Mouse (Mus musculus): ENCODE data around the gene Fndc3b. TPM values are rescaled to one million over a fixed set of nuclear protein-coding genes. Genes with fewer than 3 reads are reported as not detected.

The Fndc3b gene
- polyA plus RNA-seq, 1 experiment from 2014 or later: 10.5 TPM

- WGBS: 77% methylated on average over 11 of the region's 11 CpGs
Measured at GRCm38 (mm10) chr3:27467505-27468020, 243.5 kb downstream of the Fndc3b start.

DNA sequence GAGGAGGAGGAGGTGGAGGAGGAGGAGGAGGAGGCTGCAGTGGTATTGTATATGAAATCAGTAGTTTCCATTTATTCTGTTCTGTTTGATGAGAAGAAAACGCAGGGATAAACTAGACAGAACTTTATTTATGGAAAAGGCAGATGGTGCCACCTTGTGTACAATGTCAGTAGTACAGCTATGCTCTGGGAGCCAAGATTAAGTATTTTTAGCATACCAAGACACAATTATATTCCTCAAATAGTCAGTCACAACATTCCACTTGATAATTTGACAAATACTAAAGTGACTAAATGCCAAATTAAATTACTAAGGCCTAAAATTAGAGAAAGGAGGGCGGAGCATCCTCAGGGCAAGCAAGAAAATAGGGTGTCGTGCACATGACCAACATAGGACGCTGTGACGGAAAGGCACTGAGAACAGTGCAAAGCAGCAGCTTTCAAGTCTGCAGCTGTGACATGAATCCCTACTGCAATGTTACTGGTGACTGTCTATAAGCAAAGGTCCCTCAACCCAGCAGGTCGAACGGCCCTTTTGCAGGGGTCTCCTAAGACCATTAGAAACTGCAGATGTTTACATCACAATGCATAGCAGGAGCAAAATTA, 244.7 kb downstream of the Fndc3b start:
- ATAC-seq (replicated peaks; ENCODE audit: insufficient number of reproducible peaks, low FRiP score, low TSS enrichment, low read depth) (no peak), DNase-seq (ENCODE audit: low spot score) (peak; percentile 66)
- Histone ChIP-seq H3K4me1 (ENCODE audit: control insufficient read depth, insufficient read depth, low read length) (no peaks in the 10 kb centered on the region), H3K4me3 (ENCODE audit: low read depth, low read length) (no peak overlapping the region), H3K27ac (replicated peaks; ENCODE audit: low read depth, low read length) (no peak overlapping the region), H3K9me3 (replicated peaks; ENCODE audit: control insufficient read depth, low read length) (no peaks in the 10 kb centered on the region), H3K9ac (replicated peaks; ENCODE audit: low read length) (no peak overlapping the region), H3K27me3 (ENCODE audit: control insufficient read depth, insufficient read depth, low read length) (no peaks in the 10 kb centered on the region), H3K36me3 (replicated peaks; ENCODE audit: control insufficient read depth, insufficient read depth, low read depth, low read length) (no peaks in the 10 kb centered on the region; the same call in none of the 2 replicates), H3K4me2 (ENCODE audit: low read depth, low read length) (no peak overlapping the region)
- WGBS: 79% methylated on average over 7 of the region's 7 CpGs

More at GRCm38 (mm10) chr3:27467505-27468020, 243.5 kb downstream of the Fndc3b start:
- no peak for DNase-seq (ENCODE audit: low spot score)
- no peak overlapping the region for H3K27ac ChIP-seq (replicated peaks; ENCODE audit: low read depth, low read length)
- no peak overlapping the region for H3K4me3 ChIP-seq (ENCODE audit: low read depth, low read length)
- H3K4me2 ChIP-seq (ENCODE audit: low read depth, low read length): no peak overlapping the region
- no peaks in the 10 kb centered on the region; the same call in 1 of the 2 replicates for H3K36me3 ChIP-seq (replicated peaks; ENCODE audit: control insufficient read depth, insufficient read depth, low read depth, low read length)
- H3K27me3 ChIP-seq (ENCODE audit: control insufficient read depth, insufficient read depth, low read length): no peaks in the 10 kb centered on the region
- no peak overlapping the region for H3K9ac ChIP-seq (replicated peaks; ENCODE audit: low read length)
- no peak for ATAC-seq (replicated peaks; ENCODE audit: insufficient number of reproducible peaks, low FRiP score, low TSS enrichment, low read depth)
- H3K9me3 ChIP-seq (replicated peaks; ENCODE audit: control insufficient read depth, low read length): no peaks in the 10 kb centered on the region
- H3K4me1 ChIP-seq (ENCODE audit: control insufficient read depth, insufficient read depth, low read length): no peaks in the 10 kb centered on the region

- ATAC-seq (replicated peaks; ENCODE audit: insufficient number of reproducible peaks, low FRiP score, low TSS enrichment, low read depth): no peak
- 91% methylated on average over 7 of the region's 7 CpGs for WGBS
Measured at GRCm38 (mm10) chr3:27463373-27463772, 247.7 kb downstream of the Fndc3b start.

DNA sequence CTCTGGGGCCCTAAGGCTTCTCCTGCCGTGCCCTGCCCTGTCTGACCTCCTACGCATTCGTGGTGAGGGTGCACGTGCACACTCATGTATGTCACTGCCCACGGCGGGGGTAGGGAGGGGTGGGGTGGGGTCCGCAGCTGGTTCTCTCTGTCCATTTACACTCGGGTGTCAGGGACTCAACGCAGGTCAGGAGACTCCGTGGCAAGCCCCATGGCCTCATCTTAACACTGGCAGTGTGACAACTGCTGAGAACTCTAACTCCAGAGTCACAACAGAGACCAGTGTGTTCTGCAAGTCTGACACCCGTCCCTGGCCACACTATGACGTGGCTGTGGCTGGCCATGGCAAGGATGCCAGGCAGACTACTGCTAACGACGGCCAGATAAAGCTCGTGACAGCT, 248.2 kb downstream of the Fndc3b start:
- Histone ChIP-seq H3K36me3 (replicated peaks; ENCODE audit: control insufficient read depth, insufficient read depth, low read depth, low read length) (no peaks in the 10 kb centered on the region; the same call in none of the 2 replicates), H3K27me3 (ENCODE audit: control insufficient read depth, insufficient read depth, low read length) (no peaks in the 10 kb centered on the region), H3K4me1 (ENCODE audit: control insufficient read depth, insufficient read depth, low read length) (no peaks in the 10 kb centered on the region), H3K9me3 (replicated peaks; ENCODE audit: control insufficient read depth, low read length) (no peaks in the 10 kb centered on the region), H3K4me3 (ENCODE audit: low read depth, low read length) (no peak overlapping the region), H3K4me2 (ENCODE audit: low read depth, low read length) (no peak overlapping the region), H3K9ac (replicated peaks; ENCODE audit: low read length) (no peak overlapping the region), H3K27ac (replicated peaks; ENCODE audit: low read depth, low read length) (no peak overlapping the region)
- no peak for ATAC-seq (replicated peaks; ENCODE audit: insufficient number of reproducible peaks, low FRiP score, low TSS enrichment, low read depth)
- WGBS: 83% methylated on average over 15 of the region's 15 CpGs
- no peak for DNase-seq (ENCODE audit: low spot score)

More at GRCm38 (mm10) chr3:27463373-27463772, 247.7 kb downstream of the Fndc3b start:
- H3K4me3 ChIP-seq (ENCODE audit: low read depth, low read length): no peak overlapping the region
- no peaks in the 10 kb centered on the region for H3K4me1 ChIP-seq (ENCODE audit: control insufficient read depth, insufficient read depth, low read length)
- H3K4me2 ChIP-seq (ENCODE audit: low read depth, low read length): no peak overlapping the region
- no peak overlapping the region for H3K9ac ChIP-seq (replicated peaks; ENCODE audit: low read length)
- no peak for DNase-seq (ENCODE audit: low spot score)
- H3K27ac ChIP-seq (replicated peaks; ENCODE audit: low read depth, low read length): no peak overlapping the region
- H3K36me3 ChIP-seq (replicated peaks; ENCODE audit: control insufficient read depth, insufficient read depth, low read depth, low read length): no peaks in the 10 kb centered on the region; the same call in none of the 2 replicates
- H3K27me3 ChIP-seq (ENCODE audit: control insufficient read depth, insufficient read depth, low read length): no peaks in the 10 kb centered on the region
- no peaks in the 10 kb centered on the region for H3K9me3 ChIP-seq (replicated peaks; ENCODE audit: control insufficient read depth, low read length)

DNA sequence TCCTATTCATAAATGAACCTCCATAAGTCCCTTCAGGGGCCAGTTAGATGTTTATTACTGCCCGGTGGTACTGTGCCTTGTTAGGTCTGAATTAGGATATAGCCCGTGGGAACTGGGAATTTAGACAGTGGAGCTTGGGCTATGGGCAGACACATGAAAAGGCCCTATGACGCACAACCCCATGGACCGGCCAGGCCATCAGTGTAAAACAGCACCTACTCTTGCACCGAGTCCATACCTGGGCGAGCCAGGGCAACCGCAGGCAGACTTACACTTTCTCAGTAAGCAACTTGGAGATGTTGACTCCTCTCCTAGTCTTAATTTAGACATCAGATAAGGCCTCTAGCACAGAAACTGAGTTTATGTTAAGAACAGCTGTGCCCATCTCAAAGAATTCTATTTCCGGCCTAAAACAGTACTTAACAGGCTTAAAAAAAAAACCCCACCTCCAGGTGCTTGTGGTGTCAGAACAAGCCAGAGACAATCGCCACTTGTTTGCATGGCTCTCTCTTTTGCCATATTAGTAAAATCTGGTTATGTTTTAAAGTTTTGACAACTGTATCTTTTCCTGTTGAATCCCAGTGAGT, 248.7 kb downstream of the Fndc3b start:
- WGBS: 93% methylated on average over 9 of the region's 9 CpGs
- H3K27me3 ChIP-seq (ENCODE audit: control insufficient read depth, insufficient read depth, low read length): no peaks in the 10 kb centered on the region
- H3K27ac ChIP-seq (replicated peaks; ENCODE audit: low read depth, low read length): no peak overlapping the region
- no peak for DNase-seq (ENCODE audit: low spot score)
- no peak for ATAC-seq (replicated peaks; ENCODE audit: insufficient number of reproducible peaks, low FRiP score, low TSS enrichment, low read depth)
- no peaks in the 10 kb centered on the region for H3K9me3 ChIP-seq (replicated peaks; ENCODE audit: control insufficient read depth, low read length)
- no peaks in the 10 kb centered on the region for H3K4me1 ChIP-seq (ENCODE audit: control insufficient read depth, insufficient read depth, low read length)
- H3K4me2 ChIP-seq (ENCODE audit: low read depth, low read length): no peak overlapping the region
- H3K9ac ChIP-seq (replicated peaks; ENCODE audit: low read length): no peak overlapping the region
- no peak overlapping the region for H3K4me3 ChIP-seq (ENCODE audit: low read depth, low read length)
- no peaks in the 10 kb centered on the region; the same call in none of the 2 replicates for H3K36me3 ChIP-seq (replicated peaks; ENCODE audit: control insufficient read depth, insufficient read depth, low read depth, low read length)

GRCm38 (mm10) chr3:27461861-27462260, 249.2 kb downstream of the Fndc3b start:
- Histone ChIP-seq H3K9ac (replicated peaks; ENCODE audit: low read length) (no peak overlapping the region), H3K27ac (replicated peaks; ENCODE audit: low read depth, low read length) (no peak overlapping the region), H3K4me3 (ENCODE audit: low read depth, low read length) (no peak overlapping the region), H3K9me3 (replicated peaks; ENCODE audit: control insufficient read depth, low read length) (no peaks in the 10 kb centered on the region), H3K36me3 (replicated peaks; ENCODE audit: control insufficient read depth, insufficient read depth, low read depth, low read length) (no peaks in the 10 kb centered on the region; the same call in none of the 2 replicates), H3K4me1 (ENCODE audit: control insufficient read depth, insufficient read depth, low read length) (no peaks in the 10 kb centered on the region), H3K27me3 (ENCODE audit: control insufficient read depth, insufficient read depth, low read length) (no peaks in the 10 kb centered on the region), H3K4me2 (ENCODE audit: low read depth, low read length) (no peak overlapping the region)
- DNase-seq (ENCODE audit: low spot score) (no peak), ATAC-seq (replicated peaks; ENCODE audit: insufficient number of reproducible peaks, low FRiP score, low TSS enrichment, low read depth) (no peak)
- 92% methylated on average over 7 of the region's 7 CpGs for WGBS

GRCm38 (mm10) chr3:27461037-27461436, 250.1 kb downstream of the Fndc3b start:
- H3K36me3 ChIP-seq (replicated peaks; ENCODE audit: control insufficient read depth, insufficient read depth, low read depth, low read length): no peaks in the 10 kb centered on the region; the same call in none of the 2 replicates
- H3K9me3 ChIP-seq (replicated peaks; ENCODE audit: control insufficient read depth, low read length): no peaks in the 10 kb centered on the region
- H3K4me2 ChIP-seq (ENCODE audit: low read depth, low read length): no peak overlapping the region
- DNase-seq (ENCODE audit: low spot score) (peak; percentile 89), ATAC-seq (replicated peaks; ENCODE audit: insufficient number of reproducible peaks, low FRiP score, low TSS enrichment, low read depth) (peak; percentile 37; the same call in 1 of the 2 replicates)
- H3K27me3 ChIP-seq (ENCODE audit: control insufficient read depth, insufficient read depth, low read length): no peaks in the 10 kb centered on the region
- no peaks in the 10 kb centered on the region for H3K4me1 ChIP-seq (ENCODE audit: control insufficient read depth, insufficient read depth, low read length)
- no peak overlapping the region for H3K27ac ChIP-seq (replicated peaks; ENCODE audit: low read depth, low read length)
- no peak overlapping the region for H3K9ac ChIP-seq (replicated peaks; ENCODE audit: low read length)
- WGBS: 84% methylated on average over 1 of the region's 1 CpGs
- H3K4me3 ChIP-seq (ENCODE audit: low read depth, low read length): no peak overlapping the region

- H3K9ac ChIP-seq (replicated peaks; ENCODE audit: low read length): no peak overlapping the region
- no peak overlapping the region for H3K27ac ChIP-seq (replicated peaks; ENCODE audit: low read depth, low read length)
- no peak overlapping the region for H3K4me3 ChIP-seq (ENCODE audit: low read depth, low read length)
- DNase-seq (ENCODE audit: low spot score) (no peak), ATAC-seq (replicated peaks; ENCODE audit: insufficient number of reproducible peaks, low FRiP score, low TSS enrichment, low read depth) (no peak)
- H3K27me3 ChIP-seq (ENCODE audit: control insufficient read depth, insufficient read depth, low read length): no peaks in the 10 kb centered on the region
- no peaks in the 10 kb centered on the region for H3K9me3 ChIP-seq (replicated peaks; ENCODE audit: control insufficient read depth, low read length)
- WGBS: 92% methylated on average over 9 of the region's 9 CpGs
- no peaks in the 10 kb centered on the region for H3K4me1 ChIP-seq (ENCODE audit: control insufficient read depth, insufficient read depth, low read length)
- H3K4me2 ChIP-seq (ENCODE audit: low read depth, low read length): no peak overlapping the region
- no peaks in the 10 kb centered on the region; the same call in 1 of the 2 replicates for H3K36me3 ChIP-seq (replicated peaks; ENCODE audit: control insufficient read depth, insufficient read depth, low read depth, low read length)
Measured at GRCm38 (mm10) chr3:27458416-27458815, 252.7 kb downstream of the Fndc3b start.
